Mouse (Mus musculus): ENCODE data around the gene Rab3il1. TPM values are rescaled to one million over a fixed set of nuclear protein-coding genes. Genes with fewer than 3 reads are reported as not detected.

Gene Rab3il1
- polyA plus RNA-seq (2012; ENCODE audit: insufficient read depth, insufficient read length, low replicate concordance, missing spikeins), result not detected in 2 replicates

DNA sequence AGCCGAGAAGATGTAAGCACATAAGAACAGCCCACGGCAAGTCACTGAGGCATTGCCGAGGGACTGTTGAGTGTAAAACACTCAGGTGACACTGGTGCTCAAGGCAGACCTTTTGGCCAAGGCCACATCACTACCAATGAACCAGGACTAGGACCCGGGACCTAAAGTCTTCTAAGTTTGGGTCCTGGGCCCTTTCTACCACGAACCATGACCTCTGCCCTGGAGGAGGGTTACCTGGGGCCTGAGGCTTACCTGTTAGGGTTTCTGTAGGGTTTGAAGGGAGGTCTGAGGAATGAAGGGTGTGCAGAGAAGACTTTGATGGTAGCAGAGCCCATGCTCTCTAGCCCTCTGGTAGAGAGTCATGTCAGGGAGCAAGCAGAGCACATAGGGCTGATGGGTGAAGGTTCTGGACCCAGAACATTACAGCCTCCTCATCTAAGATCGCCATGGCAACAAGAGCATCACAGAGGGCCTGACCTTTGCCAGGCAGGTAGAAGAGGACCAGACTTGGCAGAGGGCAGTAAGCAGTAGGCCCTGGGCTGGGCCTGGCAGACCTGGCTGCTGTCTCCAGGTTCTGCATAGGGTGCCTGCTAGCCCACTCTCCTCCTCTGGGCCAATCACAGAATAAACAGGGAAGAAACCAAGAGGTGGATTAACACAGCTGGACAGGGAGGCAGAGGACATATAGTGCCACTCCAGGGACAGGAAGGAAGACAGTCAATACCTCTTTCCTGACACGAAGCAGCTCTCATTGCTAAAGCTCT, at the start of gene Rab3il1, which contains the start of gene Best1:
Gene Rab3il1, plus strand, starts transcription at position 464 of the 764 bp plus-strand sequence.
Gene Best1, minus strand, starts transcription at position 428 of the 764 bp plus-strand sequence.
- WGBS, result 85% methylated on average over 7 of the region's 7 CpGs
- Histone ChIP-seq H3K4me3 (ENCODE audit: insufficient read depth, low read depth, low read length) (no peak within 1 kb of the TSS), H3K4me1 (ENCODE audit: control insufficient read depth, insufficient read depth, low read length) (no peaks in the 10 kb centered on the region), H3K27ac (ENCODE audit: insufficient read depth, low read depth, low read length) (no peak within 1 kb of the TSS)
- TF ChIP-seq POLR2A (IDR thresholded peaks at IDR 0.05; ENCODE audit: insufficient read depth, low read depth, low read length), result no peak
- no peak for TF ChIP-seq CTCF (IDR thresholded peaks at IDR 0.05; ENCODE audit: insufficient read depth, low read depth, low read length)

DNA sequence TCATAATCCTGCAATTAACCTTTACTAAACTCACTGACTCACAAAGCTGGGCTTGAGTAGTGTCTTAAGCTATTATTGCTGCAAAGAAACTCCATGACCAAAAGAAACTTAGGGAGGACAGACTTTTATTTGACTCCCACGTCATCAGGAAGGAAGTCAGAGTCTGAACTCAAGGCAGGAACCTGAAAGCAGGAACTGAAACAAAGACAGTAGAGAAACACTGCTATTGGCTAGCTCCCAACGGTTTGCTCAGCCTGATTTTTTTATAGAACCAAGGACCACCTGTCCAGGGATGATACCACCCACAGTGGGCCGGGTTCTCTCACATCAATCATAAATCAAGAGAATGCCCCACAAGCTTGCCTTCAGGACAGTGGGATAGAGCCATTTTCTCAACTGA, 49.1 kb upstream of the Rab3il1 start:
- Histone ChIP-seq H3K27ac (ENCODE audit: insufficient read depth, low read depth, low read length) (no peak overlapping the region), H3K4me3 (ENCODE audit: insufficient read depth, low read depth, low read length) (no peak overlapping the region), H3K4me1 (ENCODE audit: control insufficient read depth, insufficient read depth, low read length) (peaks cover 8% of the 10 kb centered on the region)
- TF ChIP-seq POLR2A (IDR thresholded peaks at IDR 0.05; ENCODE audit: insufficient read depth, low read depth, low read length) (no peak), CTCF (IDR thresholded peaks at IDR 0.05; ENCODE audit: insufficient read depth, low read depth, low read length) (no peak)
- WGBS, result 78% methylated on average over 3 of the region's 3 CpGs

DNA sequence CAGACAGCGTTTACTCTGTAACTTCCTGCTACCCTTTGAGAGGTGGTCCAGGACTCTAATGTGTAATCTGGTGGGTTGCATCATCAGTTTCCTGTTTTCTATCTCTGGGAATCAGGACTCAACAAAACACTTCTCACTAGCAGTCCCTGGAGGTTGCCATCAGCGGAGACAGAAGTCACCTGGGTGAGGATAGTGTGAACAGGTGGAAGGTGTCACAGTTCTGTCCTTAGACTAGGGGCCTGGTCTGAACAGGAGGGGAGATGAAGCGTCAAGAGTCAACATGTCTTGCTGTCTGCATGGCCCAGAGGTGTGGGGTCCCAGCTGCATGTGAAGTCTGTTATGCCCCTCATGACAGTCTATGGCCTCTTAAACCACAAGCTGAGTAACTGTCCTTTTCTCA, 48.6 kb upstream of the Rab3il1 start:
- Histone ChIP-seq H3K4me3 (ENCODE audit: insufficient read depth, low read depth, low read length) (no peak overlapping the region), H3K27ac (ENCODE audit: insufficient read depth, low read depth, low read length) (no peak overlapping the region), H3K4me1 (ENCODE audit: control insufficient read depth, insufficient read depth, low read length) (peaks cover 8% of the 10 kb centered on the region)
- WGBS, result 90% methylated on average over 3 of the region's 3 CpGs
- TF ChIP-seq POLR2A (IDR thresholded peaks at IDR 0.05; ENCODE audit: insufficient read depth, low read depth, low read length), result no peak
- no peak for TF ChIP-seq CTCF (IDR thresholded peaks at IDR 0.05; ENCODE audit: insufficient read depth, low read depth, low read length)

DNA sequence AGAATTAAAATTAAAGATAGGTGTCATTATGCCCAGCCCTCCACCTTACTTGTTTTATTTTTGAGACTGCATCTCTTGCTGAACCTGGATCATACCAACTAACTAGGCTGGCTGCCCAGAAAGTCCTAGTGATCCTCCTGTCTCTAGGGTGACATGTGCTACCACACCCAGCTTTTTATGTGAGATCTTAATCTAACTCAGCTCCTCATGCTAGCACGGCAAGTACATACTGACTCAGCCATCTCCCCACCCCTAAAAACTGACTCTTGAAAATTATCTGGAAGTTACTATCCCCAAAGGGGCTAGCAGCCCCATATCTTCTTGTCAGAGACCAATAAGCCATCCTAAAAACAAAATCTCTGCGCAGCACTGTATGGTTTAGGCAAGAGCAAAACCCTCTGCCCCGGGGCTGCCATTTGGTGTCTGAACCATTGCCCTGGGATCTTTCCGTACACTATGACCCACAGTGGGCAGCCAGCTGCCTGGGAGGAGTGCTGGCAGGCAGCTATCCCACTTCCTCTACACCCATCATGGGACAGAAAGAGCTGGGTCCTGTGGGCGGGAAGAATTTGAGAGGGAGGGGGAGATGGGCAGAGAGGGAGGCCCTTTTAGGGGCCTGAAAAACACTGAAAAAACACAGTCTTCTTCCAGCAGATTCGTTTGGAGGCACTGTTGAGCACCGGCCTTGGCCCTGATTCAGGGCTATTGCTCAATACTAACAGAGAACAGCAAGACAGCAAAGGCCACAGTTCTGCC, 47.2 kb upstream of the Rab3il1 start:
- Histone ChIP-seq H3K4me1 (ENCODE audit: control insufficient read depth, insufficient read depth, low read length) (peaks cover 8% of the 10 kb centered on the region), H3K4me3 (ENCODE audit: insufficient read depth, low read depth, low read length) (no peak overlapping the region), H3K27ac (ENCODE audit: insufficient read depth, low read depth, low read length) (peak overlapping the region; percentile 54; the same call in 1 of the 2 replicates)
- WGBS, result 32% methylated on average over 7 of the region's 7 CpGs
- no peak for TF ChIP-seq POLR2A (IDR thresholded peaks at IDR 0.05; ENCODE audit: insufficient read depth, low read depth, low read length)
- TF ChIP-seq CTCF (IDR thresholded peaks at IDR 0.05; ENCODE audit: insufficient read depth, low read depth, low read length), result no peak

DNA sequence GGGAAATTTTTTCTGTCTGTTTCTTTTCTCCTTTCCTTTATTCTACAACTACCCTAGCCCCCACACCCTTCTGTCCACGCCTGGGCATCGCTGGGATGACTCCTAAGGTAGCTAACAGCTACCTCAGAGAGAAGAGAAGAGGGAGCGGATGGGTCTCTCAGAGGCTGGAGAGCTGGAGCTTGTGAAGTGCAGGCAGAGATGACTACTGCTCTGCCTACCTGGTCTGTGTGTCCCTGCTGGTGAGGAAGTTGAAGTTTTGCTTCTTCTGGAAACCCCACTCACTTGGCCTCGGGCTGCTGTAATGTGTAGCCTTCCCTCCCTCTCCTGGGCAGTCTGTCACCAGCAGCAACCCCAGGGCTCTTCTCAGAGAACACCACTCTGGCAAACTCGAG, 46.7 kb upstream of the Rab3il1 start:
- Histone ChIP-seq H3K4me1 (ENCODE audit: control insufficient read depth, insufficient read depth, low read length) (peaks cover 8% of the 10 kb centered on the region), H3K4me3 (ENCODE audit: insufficient read depth, low read depth, low read length) (no peak overlapping the region), H3K27ac (ENCODE audit: insufficient read depth, low read depth, low read length) (peak overlapping the region; percentile 54)
- TF ChIP-seq POLR2A (IDR thresholded peaks at IDR 0.05; ENCODE audit: insufficient read depth, low read depth, low read length) (no peak), CTCF (IDR thresholded peaks at IDR 0.05; ENCODE audit: insufficient read depth, low read depth, low read length) (no peak)
- WGBS, result 38% methylated on average over 5 of the region's 5 CpGs

DNA sequence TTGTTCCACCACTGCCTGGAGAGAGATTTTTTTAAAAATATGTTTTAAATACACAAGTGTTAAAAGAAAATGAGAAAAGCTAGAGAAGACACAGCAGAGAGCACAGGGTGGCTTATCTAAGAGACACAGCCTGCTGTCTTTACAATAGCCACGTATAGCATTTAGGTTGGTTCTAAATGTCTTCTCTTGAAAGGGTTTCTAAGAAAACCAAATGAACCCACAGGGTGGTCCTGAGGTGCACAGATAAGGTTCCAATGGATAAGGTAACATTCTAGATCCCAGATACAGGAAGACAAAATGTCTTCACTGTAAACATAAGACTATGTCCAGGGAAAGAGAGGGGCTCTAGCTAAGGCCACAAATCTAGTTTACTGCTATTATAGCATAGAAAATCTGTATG, 46.0 kb upstream of the Rab3il1 start:
- Histone ChIP-seq H3K4me1 (ENCODE audit: control insufficient read depth, insufficient read depth, low read length) (peaks cover 8% of the 10 kb centered on the region), H3K4me3 (ENCODE audit: insufficient read depth, low read depth, low read length) (no peak overlapping the region), H3K27ac (ENCODE audit: insufficient read depth, low read depth, low read length) (no peak overlapping the region)
- TF ChIP-seq POLR2A (IDR thresholded peaks at IDR 0.05; ENCODE audit: insufficient read depth, low read depth, low read length), result no peak
- no peak for TF ChIP-seq CTCF (IDR thresholded peaks at IDR 0.05; ENCODE audit: insufficient read depth, low read depth, low read length)
- 76% methylated on average over 1 of the region's 1 CpGs for WGBS

DNA sequence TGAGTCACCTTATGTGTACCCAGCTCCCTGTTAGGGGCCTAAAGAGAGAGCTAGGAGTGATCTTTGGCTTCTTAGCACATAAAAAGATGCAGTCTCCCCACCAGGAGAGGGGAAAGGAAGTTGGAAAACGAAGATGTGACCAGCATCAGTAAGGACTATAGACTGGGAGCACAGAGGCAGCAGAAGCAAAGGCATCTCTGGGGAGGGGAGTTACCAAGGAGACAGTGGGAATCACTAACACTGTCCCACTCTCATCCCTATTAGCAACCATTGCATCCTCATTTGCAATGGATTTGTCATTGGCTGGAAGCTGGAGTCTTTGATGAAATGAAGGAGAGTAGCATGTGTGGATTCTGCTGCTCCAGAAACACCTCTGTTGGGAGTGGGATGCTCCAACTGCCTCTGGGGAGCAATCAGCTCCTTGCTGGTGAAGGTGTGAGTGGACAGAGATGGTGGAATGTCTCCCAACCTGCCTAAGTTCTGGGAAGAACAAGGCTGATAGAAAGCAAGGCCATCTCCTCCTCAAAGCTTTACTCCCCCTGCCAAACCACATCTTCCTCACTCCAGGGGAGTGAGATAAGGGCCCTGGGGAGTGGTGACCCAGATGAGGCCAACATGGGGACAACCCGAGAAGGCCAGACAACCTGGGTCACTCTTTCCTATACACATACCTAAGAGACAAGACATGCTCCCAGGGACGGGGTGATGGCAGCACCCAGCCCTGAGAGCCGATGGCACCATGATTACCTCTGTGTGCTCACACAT, 44.7 kb upstream of the Rab3il1 start:
- H3K27ac ChIP-seq (ENCODE audit: insufficient read depth, low read depth, low read length), result no peak overlapping the region
- H3K4me3 ChIP-seq (ENCODE audit: insufficient read depth, low read depth, low read length), result no peak overlapping the region
- TF ChIP-seq CTCF (IDR thresholded peaks at IDR 0.05; ENCODE audit: insufficient read depth, low read depth, low read length) (no peak), POLR2A (IDR thresholded peaks at IDR 0.05; ENCODE audit: insufficient read depth, low read depth, low read length) (no peak)
- H3K4me1 ChIP-seq (ENCODE audit: control insufficient read depth, insufficient read depth, low read length), result peaks cover 8% of the 10 kb centered on the region
- 86% methylated on average over 4 of the region's 4 CpGs for WGBS

DNA sequence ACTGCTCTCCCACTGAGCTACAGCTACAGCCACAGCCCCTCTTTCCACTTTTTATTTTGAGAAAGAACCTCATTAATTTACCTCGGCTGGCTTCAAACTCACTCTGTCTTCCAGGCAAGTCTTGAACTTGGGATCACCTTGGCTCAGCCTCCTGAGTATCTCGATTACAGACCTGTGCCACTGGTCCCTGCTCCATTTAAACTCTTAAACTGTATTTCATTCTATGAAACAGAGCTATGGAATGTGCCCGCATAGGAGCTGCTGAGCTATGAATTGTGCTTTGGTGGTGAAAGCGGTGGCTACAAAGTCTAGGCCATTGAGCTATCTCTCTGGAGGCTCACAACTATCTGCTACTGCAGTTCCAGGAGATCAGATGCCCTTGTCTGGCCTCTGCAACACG, 43.5 kb upstream of the Rab3il1 start:
- peaks cover 8% of the 10 kb centered on the region for H3K4me1 ChIP-seq (ENCODE audit: control insufficient read depth, insufficient read depth, low read length)
- 88% methylated on average over 5 of the region's 5 CpGs for WGBS
- TF ChIP-seq CTCF (IDR thresholded peaks at IDR 0.05; ENCODE audit: insufficient read depth, low read depth, low read length), result no peak
- no peak for TF ChIP-seq POLR2A (IDR thresholded peaks at IDR 0.05; ENCODE audit: insufficient read depth, low read depth, low read length)
- no peak overlapping the region for H3K4me3 ChIP-seq (ENCODE audit: insufficient read depth, low read depth, low read length)
- no peak overlapping the region for H3K27ac ChIP-seq (ENCODE audit: insufficient read depth, low read depth, low read length)

All from olfactory bulb, adult 2 months (tissue).